ENCODE assay signal across 8 mouse cellular contexts in genomic region chr11:94990102-94990748, GRCm38 (mm10). TPM values are rescaled to one million over a fixed set of nuclear protein-coding genes. Genes with fewer than 3 reads are reported as not detected.
DNase-seq lines count a peak whose midpoint lies in the region; ATAC-seq and TF ChIP-seq lines count a peak whose summit lies in the region.

No protein-coding gene starts in this region.

- DNase-seq in lung, postnatal 36 days: no peak
- DNase-seq in spleen, adult 12 weeks (ENCODE audit: low spot score): no peak
- DNase-seq in left cerebral cortex, postnatal 4 days: no peak
- no peak for DNase-seq in frontal cortex, adult 2 months (ENCODE audit: extremely low spot score in 1 of 2, low spot score in 1 of 2)

- 44% methylated on average over 6 of the region's 6 CpGs for WGBS in lung, embryonic 15.5 days
- 40% methylated on average over 6 of the region's 6 CpGs for WGBS in embryonic facial prominence, embryonic 15.5 days
- 46% methylated on average over 6 of the region's 6 CpGs for WGBS in intestine, postnatal 0 days
- 41% methylated on average over 6 of the region's 6 CpGs for WGBS in neural tube, embryonic 15.5 days

- TF ChIP-seq CTCF in intestine, postnatal 0 days (IDR thresholded peaks at IDR 0.05; ENCODE audit: low read depth): no peak

- H3K4me2 ChIP-seq in lung, embryonic 15.5 days: peak overlapping the region; percentile 91
- peak overlapping the region; percentile 94 for H3K4me2 ChIP-seq in embryonic facial prominence, embryonic 15.5 days (replicated peaks)
- H3K4me2 ChIP-seq in intestine, postnatal 0 days (replicated peaks; ENCODE audit: low read depth): peak overlapping the region; percentile 94
- H3K4me2 ChIP-seq in neural tube, embryonic 15.5 days: peak overlapping the region; percentile 91

- H3K27me3 ChIP-seq in lung, embryonic 15.5 days: no peaks in the 10 kb centered on the region
- no peaks in the 10 kb centered on the region for H3K27me3 ChIP-seq in embryonic facial prominence, embryonic 15.5 days
- H3K27me3 ChIP-seq in intestine, postnatal 0 days (replicated peaks; ENCODE audit: control insufficient read depth, insufficient read depth, low read length): no peaks in the 10 kb centered on the region
- H3K27me3 ChIP-seq in neural tube, embryonic 15.5 days (replicated peaks): no peaks in the 10 kb centered on the region

- H3K4me3 ChIP-seq in lung, embryonic 15.5 days: peak overlapping the region; percentile 69
- peak overlapping the region; percentile 91 for H3K4me3 ChIP-seq in embryonic facial prominence, embryonic 15.5 days (replicated peaks)
- peak overlapping the region; percentile 81 for H3K4me3 ChIP-seq in intestine, postnatal 0 days (ENCODE audit: low read depth, low read length)
- H3K4me3 ChIP-seq in neural tube, embryonic 15.5 days (replicated peaks): peak overlapping the region; percentile 89

- peak overlapping the region; percentile 68; the same call in 1 of the 2 replicates for H3K9ac ChIP-seq in lung, embryonic 15.5 days
- H3K9ac ChIP-seq in embryonic facial prominence, embryonic 15.5 days: peak overlapping the region; percentile 93; the same call in 1 of the 2 replicates
- H3K9ac ChIP-seq in intestine, postnatal 0 days (ENCODE audit: low read depth, low read length): no peak overlapping the region
- H3K9ac ChIP-seq in neural tube, embryonic 15.5 days (replicated peaks): peak overlapping the region; percentile 99

- peak overlapping the region; percentile 94 for H3K27ac ChIP-seq in lung, embryonic 15.5 days
- peak overlapping the region; percentile 95 for H3K27ac ChIP-seq in embryonic facial prominence, embryonic 15.5 days (replicated peaks)
- H3K27ac ChIP-seq in intestine, postnatal 0 days (ENCODE audit: low read depth, low read length): peak overlapping the region; percentile 80; the same call in 1 of the 2 replicates
- peak overlapping the region; percentile 96 for H3K27ac ChIP-seq in neural tube, embryonic 15.5 days (replicated peaks)

- ATAC-seq in lung, embryonic 15.5 days (ENCODE audit: borderline replicate concordance, extremely low read depth, low FRiP score, low TSS enrichment): no peak
- ATAC-seq in embryonic facial prominence, embryonic 15.5 days (ENCODE audit: insufficient number of reproducible peaks, low FRiP score, low TSS enrichment, low read depth): no peak
- no peak for ATAC-seq in intestine, postnatal 0 days
- no peak for ATAC-seq in neural tube, embryonic 15.5 days (ENCODE audit: low FRiP score)

- H3K36me3 ChIP-seq in lung, embryonic 15.5 days: no peaks in the 10 kb centered on the region
- H3K36me3 ChIP-seq in embryonic facial prominence, embryonic 15.5 days: peaks cover 3% of the 10 kb centered on the region; the same call in 1 of the 2 replicates
- H3K36me3 ChIP-seq in intestine, postnatal 0 days (ENCODE audit: control insufficient read depth, insufficient read depth): no peaks in the 10 kb centered on the region
- H3K36me3 ChIP-seq in neural tube, embryonic 15.5 days: no peaks in the 10 kb centered on the region

- no peaks in the 10 kb centered on the region for H3K9me3 ChIP-seq in lung, embryonic 15.5 days
- no peaks in the 10 kb centered on the region for H3K9me3 ChIP-seq in embryonic facial prominence, embryonic 15.5 days (replicated peaks)
- H3K9me3 ChIP-seq in intestine, postnatal 0 days (ENCODE audit: control insufficient read depth): no peaks in the 10 kb centered on the region
- H3K9me3 ChIP-seq in neural tube, embryonic 15.5 days (replicated peaks): no peaks in the 10 kb centered on the region

- peaks cover 66% of the 10 kb centered on the region for H3K4me1 ChIP-seq in lung, embryonic 15.5 days
- H3K4me1 ChIP-seq in embryonic facial prominence, embryonic 15.5 days: peaks cover 71% of the 10 kb centered on the region
- H3K4me1 ChIP-seq in intestine, postnatal 0 days (replicated peaks; ENCODE audit: control insufficient read depth, insufficient read depth, low read length): peaks cover 19% of the 10 kb centered on the region
- H3K4me1 ChIP-seq in neural tube, embryonic 15.5 days: peaks cover 63% of the 10 kb centered on the region

- intact Hi-C loops in left cerebral cortex, postnatal 4 days (cut with DNase I): no loop called here

RNA-seq across cellular contexts. Expression of gene Ppp1r9b, which starts 0.6 kb away (rescaled TPM):
- 8.8 and 9.3 TPM in 2 replicates for polyA plus RNA-seq in lung, embryonic 15.5 days (2015; fragmentation: Nextera tagmentation; extraction: Ambion mirVana)
- polyA plus RNA-seq in embryonic facial prominence, embryonic 15.5 days (2015; fragmentation: Nextera tagmentation; extraction: Ambion mirVana): 11.0 and 12.8 TPM in 2 replicates
- 6.3 and 7.1 TPM in 2 replicates for polyA plus RNA-seq in intestine, postnatal 0 days (2015; fragmentation: Nextera tagmentation; extraction: Ambion mirVana)
- 18.8 TPM in 2 replicates for polyA plus RNA-seq in neural tube, embryonic 15.5 days (2015; fragmentation: Nextera tagmentation; extraction: Ambion mirVana)
- total RNA-seq in left cerebral cortex, postnatal 4 days (2021): 100 to 1,000 TPM; 273 to 276 TPM
- 296 and 312 TPM in 2 replicates for polyA plus RNA-seq in frontal cortex, adult 2 months (2012; rRNA removed)

RNA-seq across cellular contexts. Expression of gene Sgca, which starts 14.1 kb away (rescaled TPM):
- 0.69 and 0.96 TPM in 2 replicates for polyA plus RNA-seq in lung, embryonic 15.5 days (2015; fragmentation: Nextera tagmentation; extraction: Ambion mirVana)
- polyA plus RNA-seq in embryonic facial prominence, embryonic 15.5 days (2015; fragmentation: Nextera tagmentation; extraction: Ambion mirVana): 11.7 and 14.6 TPM in 2 replicates
- 0.18 and 0.55 TPM in 2 replicates for polyA plus RNA-seq in intestine, postnatal 0 days (2015; fragmentation: Nextera tagmentation; extraction: Ambion mirVana)
- 0.77 and 1.4 TPM in 2 replicates for polyA plus RNA-seq in neural tube, embryonic 15.5 days (2015; fragmentation: Nextera tagmentation; extraction: Ambion mirVana)
- total RNA-seq in left cerebral cortex, postnatal 4 days (2021): not detected
- 1.1 and 1.4 TPM in 2 replicates for polyA plus RNA-seq in frontal cortex, adult 2 months (2012; rRNA removed)

RNA-seq across cellular contexts. Expression of gene Samd14, which starts 19.5 kb away (rescaled TPM):
- 17.1 and 17.4 TPM in 2 replicates for polyA plus RNA-seq in lung, embryonic 15.5 days (2015; fragmentation: Nextera tagmentation; extraction: Ambion mirVana)
- 29.7 and 33.9 TPM in 2 replicates for polyA plus RNA-seq in embryonic facial prominence, embryonic 15.5 days (2015; fragmentation: Nextera tagmentation; extraction: Ambion mirVana)
- polyA plus RNA-seq in intestine, postnatal 0 days (2015; fragmentation: Nextera tagmentation; extraction: Ambion mirVana): 6.5 and 6.9 TPM in 2 replicates
- polyA plus RNA-seq in neural tube, embryonic 15.5 days (2015; fragmentation: Nextera tagmentation; extraction: Ambion mirVana): 139 and 167 TPM in 2 replicates
- 100 to 1,000 TPM; 173 to 176 TPM for total RNA-seq in left cerebral cortex, postnatal 4 days (2021)
- 27.5 and 28.1 TPM in 2 replicates for polyA plus RNA-seq in frontal cortex, adult 2 months (2012; rRNA removed)

RNA-seq across cellular contexts. Expression of gene Hils1, which starts 22.8 kb away (rescaled TPM):
- polyA plus RNA-seq in lung, embryonic 15.5 days (2015; fragmentation: Nextera tagmentation; extraction: Ambion mirVana): not detected in 2 replicates
- 0.25 TPM in 1 of 2 replicates, not detected in the other for polyA plus RNA-seq in embryonic facial prominence, embryonic 15.5 days (2015; fragmentation: Nextera tagmentation; extraction: Ambion mirVana)
- polyA plus RNA-seq in intestine, postnatal 0 days (2015; fragmentation: Nextera tagmentation; extraction: Ambion mirVana): not detected in 2 replicates
- polyA plus RNA-seq in neural tube, embryonic 15.5 days (2015; fragmentation: Nextera tagmentation; extraction: Ambion mirVana): not detected in 2 replicates
- under 1 TPM in 1 of 2 experiments, not detected in 1; 0.46 TPM for total RNA-seq in left cerebral cortex, postnatal 4 days (2021)
- polyA plus RNA-seq in frontal cortex, adult 2 months (2012; rRNA removed): not detected in 2 replicates

RNA-seq across cellular contexts. Expression of gene Pdk2, which starts 50.9 kb away (rescaled TPM):
- polyA plus RNA-seq in lung, embryonic 15.5 days (2015; fragmentation: Nextera tagmentation; extraction: Ambion mirVana): 27.8 and 30.9 TPM in 2 replicates
- 33.7 and 41.8 TPM in 2 replicates for polyA plus RNA-seq in embryonic facial prominence, embryonic 15.5 days (2015; fragmentation: Nextera tagmentation; extraction: Ambion mirVana)
- polyA plus RNA-seq in intestine, postnatal 0 days (2015; fragmentation: Nextera tagmentation; extraction: Ambion mirVana): 53.2 and 57.4 TPM in 2 replicates
- 24.9 and 27.1 TPM in 2 replicates for polyA plus RNA-seq in neural tube, embryonic 15.5 days (2015; fragmentation: Nextera tagmentation; extraction: Ambion mirVana)
- total RNA-seq in left cerebral cortex, postnatal 4 days (2021): 10 to 100 TPM; 21.4 to 22.2 TPM
- 88.7 and 97.3 TPM in 2 replicates for polyA plus RNA-seq in frontal cortex, adult 2 months (2012; rRNA removed)

Comparison
In these comparisons a context has a peak if more than half of its experiments do, and no peak if none do; other contexts are left out.
1. RNA of gene Ppp1r9b, which starts 0.6 kb away (polyA plus RNA-seq): 296 to 312 TPM in frontal cortex, adult 2 months; 18.8 TPM in neural tube, embryonic 15.5 days, 11.0 to 12.8 TPM in embryonic facial prominence, embryonic 15.5 days, 8.8 to 9.3 TPM in lung, embryonic 15.5 days and 6.3 to 7.1 TPM in intestine, postnatal 0 days; every median in the first group is over 10 times any median in the second.
2. Peak in every context shown above with its lines, with median percentiles within 50 percentile points of each other: H3K27ac ChIP-seq, H3K4me2 ChIP-seq and H3K4me3 ChIP-seq.